Comparison of ENCODE assay signal across 20 mouse cellular contexts in genomic region chr2:129380746-129381474, GRCm38 (mm10). TPM values are rescaled to one million over a fixed set of nuclear protein-coding genes. Genes with fewer than 3 reads are reported as not detected.
DNase-seq lines count a peak whose midpoint lies in the region; ATAC-seq and TF ChIP-seq lines count a peak whose summit lies in the region.
"Had no signal": no experiment of that assay in that cellular context is flagged by ENCODE, and none has a peak within 500 bp of the region (broad histone marks: within the 10 kb centered on the region; RNA-seq: fewer than 3 reads in every experiment).

No protein-coding gene starts in this region.

- peaks cover 26 to 49% of the 10 kb centered on the region in 2 experiments for H3K4me1 ChIP-seq in CH12.LX (ENCODE audit: control insufficient read depth in 1 of 2, insufficient read depth in 2 of 2)
- H3K4me1 ChIP-seq in cortical plate, adult 2 months (ENCODE audit: control insufficient read depth, insufficient read depth, low read length) = no peaks in the 10 kb centered on the region
- H3K4me1 ChIP-seq: embryonic facial prominence, embryonic 12.5 days; forebrain, embryonic 13.5 days; liver, embryonic 13.5 days; midbrain, embryonic 15.5 days had no signal

- H3K27me3 ChIP-seq in CH12.LX (replicated peaks) = no peaks in the 10 kb centered on the region
- H3K27me3 ChIP-seq: embryonic facial prominence, embryonic 12.5 days; forebrain, embryonic 13.5 days; liver, embryonic 13.5 days; midbrain, embryonic 15.5 days had no signal

- no peak for TF ChIP-seq POLR2A in CH12.LX (IDR thresholded peaks at IDR 0.05; ENCODE audit: low read depth, low read length)
- TF ChIP-seq POLR2A in cortical plate, adult 2 months (IDR thresholded peaks at IDR 0.05; ENCODE audit: extremely low read depth, insufficient read depth, low read length) = no peak

- no peak overlapping the region for H3K4me3 ChIP-seq in CH12.LX (replicated peaks in 1 of 3; ENCODE audit: low read depth in 2 of 3, low read length in 2 of 3, poor library complexity in 1 of 3)
- no peak overlapping the region for H3K4me3 ChIP-seq in cortical plate, adult 2 months (ENCODE audit: insufficient read depth, low read length)
- H3K4me3 ChIP-seq: embryonic facial prominence, embryonic 12.5 days; erythroblast, embryonic 14.5 days; forebrain, embryonic 13.5 days; liver, embryonic 13.5 days; midbrain, embryonic 15.5 days had no signal

- H3K36me3 ChIP-seq in CH12.LX (replicated peaks in 1 of 2; ENCODE audit: control insufficient read depth in 1 of 2, insufficient read depth in 1 of 2, low read length in 1 of 2) = no peaks in the 10 kb centered on the region
- H3K36me3 ChIP-seq: embryonic facial prominence, embryonic 12.5 days; liver, embryonic 13.5 days; midbrain, embryonic 15.5 days had no signal

- H3K27ac ChIP-seq in CH12.LX (ENCODE audit: insufficient read depth, low read depth) = no peak overlapping the region
- peak overlapping the region; percentile 77 for H3K27ac ChIP-seq in cortical plate, adult 2 months (ENCODE audit: insufficient read depth, low read length)
- H3K27ac ChIP-seq: embryonic facial prominence, embryonic 12.5 days; forebrain, embryonic 13.5 days; liver, embryonic 13.5 days; midbrain, embryonic 15.5 days had no signal

- TF ChIP-seq CTCF in CH12.LX (conservative IDR thresholded peaks at IDR 0.05 in 1 of 2, IDR thresholded peaks at IDR 0.05 in 1 of 2; ENCODE audit: low read depth in 2 of 2, low read length in 2 of 2) = no peak
- TF ChIP-seq CTCF in cortical plate, adult 2 months (IDR thresholded peaks at IDR 0.05; ENCODE audit: extremely low read depth, insufficient read depth, low read length) = no peak

- peaks cover 3% of the 10 kb centered on the region for H3K9me3 ChIP-seq in CH12.LX (replicated peaks; ENCODE audit: low read length)
- H3K9me3 ChIP-seq: embryonic facial prominence, embryonic 12.5 days; forebrain, embryonic 13.5 days; liver, embryonic 13.5 days; midbrain, embryonic 15.5 days had no signal

- peak; percentile 55 for ATAC-seq in neutrophil, adult 5-6 weeks (ENCODE audit: extremely low read depth, insufficient number of reproducible peaks, low FRiP score, poor library complexity, severe bottlenecking)
- no peak for ATAC-seq in cerebellum, adult (ENCODE audit: insufficient number of reproducible peaks, low FRiP score, low TSS enrichment)
- ATAC-seq: forebrain, embryonic 13.5 days; hindbrain, embryonic 16.5 days; midbrain, embryonic 15.5 days had no signal

- in situ Hi-C loops in CH12.LX (cut with MboI; ENCODE audit: low pct_ligation_motif_present, low pct_unique_long_range_greater_than_20kb, low sequenced_read_pairs) = no loop called here

- H3K79me2 ChIP-seq in CH12.LX (replicated peaks; ENCODE audit: control insufficient read depth, extremely low read depth, insufficient read depth, poor library complexity, severe bottlenecking) = no peaks in the 10 kb centered on the region

- TF ChIP-seq EP300 in CH12.LX (IDR thresholded peaks at IDR 0.05; ENCODE audit: low read length) = peak; percentile 91

- peak; percentile 32 for DNase-seq in layer of hippocampus, adult 9-11 months
- DNase-seq in layer of hippocampus, postnatal 36 days = no peak
- DNase-seq in CH12.LX (ENCODE audit: extremely low read depth) = peak; percentile 84
- no peak for DNase-seq in frontal cortex, postnatal 14 days (ENCODE audit: low spot score in 2 of 2)
- DNase-seq: cerebellum, adult 18-20 months; gastrocnemius, postnatal 10 days; kidney, adult 18-20 months; kidney, postnatal 14 days; liver, embryonic 13.5 days; lung, embryonic 14.5 days; retina, postnatal 1 day; thymus, postnatal 4 days had no signal

- dilution Hi-C loops in CH12.LX (cut with MboI; ENCODE audit: extremely low pct_ligation_motif_present, extremely low pct_unique_long_range_greater_than_20kb, low sequenced_read_pairs) = no loop called here

- TF ChIP-seq RAD21 in CH12.LX (IDR thresholded peaks at IDR 0.05; ENCODE audit: low read depth, low read length) = no peak

- H3K9ac ChIP-seq in CH12.LX (ENCODE audit: insufficient read depth, low read depth) = no peak overlapping the region
- H3K9ac ChIP-seq: embryonic facial prominence, embryonic 12.5 days; forebrain, embryonic 13.5 days; liver, embryonic 13.5 days; lung, embryonic 14.5 days; midbrain, embryonic 15.5 days had no signal

- peak overlapping the region; percentile 64; the same call in 1 of the 2 replicates for H3K4me2 ChIP-seq in CH12.LX (ENCODE audit: insufficient read depth, low read depth, poor library complexity, severe bottlenecking)
- H3K4me2 ChIP-seq: embryonic facial prominence, embryonic 12.5 days; forebrain, embryonic 13.5 days; liver, embryonic 13.5 days; lung, embryonic 14.5 days; midbrain, embryonic 15.5 days had no signal

TF ChIP-seq in CH12.LX, 34 proteins besides CTCF, POLR2A, EP300 and RAD21:
- TF ChIP-seq BHLHE40 (IDR thresholded peaks at IDR 0.05; ENCODE audit: low read depth, low read length) (peak; percentile 46; the same call in 1 of the 2 replicates), USF1 (IDR thresholded peaks at IDR 0.05; ENCODE audit: low read depth, low read length) (no peak), KAT2A (IDR thresholded peaks at IDR 0.05; ENCODE audit: insufficient replicate concordance, low read length) (0 out of 2 replicates have a peak, but pooled peaks have one; percentile 31), JUND (conservative IDR thresholded peaks at IDR 0.05; ENCODE audit: low read depth, low read length) (peak; percentile 58), MAFK (IDR thresholded peaks at IDR 0.05; ENCODE audit: insufficient replicate concordance, low read length) (no peak), IRF4 (IDR thresholded peaks at IDR 0.05; ENCODE audit: low read depth, low read length) (peak; percentile 83), ETS1 (conservative IDR thresholded peaks at IDR 0.05; ENCODE audit: low read depth, low read length) (peak; percentile 43), MYC (IDR thresholded peaks at IDR 0.05; ENCODE audit: low read depth, low read length) (no peak), RCOR1 (conservative IDR thresholded peaks at IDR 0.05; ENCODE audit: low read depth, low read length) (0 out of 2 replicates have a peak, but pooled peaks have one; percentile 31), ELF1 (IDR thresholded peaks at IDR 0.05; ENCODE audit: low read depth, low read length) (peak; percentile 61; the same call in 1 of the 2 replicates), JUN (IDR thresholded peaks at IDR 0.05; ENCODE audit: insufficient read depth, low read depth, low read length) (peak; percentile 51), TCF12 (IDR thresholded peaks at IDR 0.05; ENCODE audit: low read depth, low read length) (0 out of 2 replicates have a peak, but pooled peaks have one; percentile 28)

RNA-seq across cellular contexts. Expression of gene Il1b, which starts 10.0 kb away (rescaled TPM):
- not detected for total RNA-seq in layer of hippocampus, postnatal 36 days (2021)
- total RNA-seq in CH12.LX (2012; rRNA removed) = 0.13 TPM in 1 of 2 replicates, not detected in the other
- 0.44 and 0.80 TPM in 2 replicates for total RNA-seq in CH12.LX (2014; rRNA removed)
- polyA plus RNA-seq in CH12.LX (2012; ENCODE audit: insufficient read length, low read depth) = 0.23 and 0.65 TPM in 2 replicates
- polyA plus RNA-seq in cortical plate, adult 2 months (2012; rRNA removed) = 0.46 and 0.91 TPM in 2 replicates
- 7,111 and 7,665 TPM in 2 replicates for total RNA-seq in neutrophil, adult 5-6 weeks (2017)
- polyA plus RNA-seq: embryonic facial prominence, embryonic 12.5 days; erythroblast, embryonic 14.5 days; hindbrain, embryonic 16.5 days; lung, embryonic 14.5 days; midbrain, embryonic 15.5 days had no signal

Comparison
In these comparisons a context has a peak if more than half of its experiments do, and no peak if none do; other contexts are left out.
1. DNase-seq: peak in layer of hippocampus, adult 9-11 months (single experiment) and CH12.LX (single experiment); none in layer of hippocampus, postnatal 36 days (0 of 2) and frontal cortex, postnatal 14 days (0 of 2).
2. RNA of gene Il1b, which starts 10.0 kb away (total RNA-seq): 7,111 to 7,665 TPM in neutrophil, adult 5-6 weeks; 0.13 to 0.80 TPM in CH12.LX and not detected in layer of hippocampus, postnatal 36 days; every median in the first group is over 1,000 times any median in the second.